Mouse (Mus musculus) testis, adult 2 months (tissue): ENCODE results near the gene Traf7.

Experiments
- CTCF ChIP-seq: fragments of 200-500 bp; IDR thresholded peaks from 2 replicates; pipeline ENCODE4 v1.5.1; 2012; ENCODE audit warnings: low read depth, mild to moderate bottlenecking, inconsistent platforms, low read length, moderate library complexity; ENCODE audit not compliant: control insufficient read depth, insufficient read depth, insufficient replicate concordance
- POLR2A ChIP-seq: fragments of 200-500 bp; IDR thresholded peaks from 2 replicates; pipeline ENCODE4 v1.6.1; 2012; ENCODE audit warnings: low read depth, mild to moderate bottlenecking, inconsistent platforms, low read length, moderate library complexity; ENCODE audit not compliant: control insufficient read depth

DNA sequence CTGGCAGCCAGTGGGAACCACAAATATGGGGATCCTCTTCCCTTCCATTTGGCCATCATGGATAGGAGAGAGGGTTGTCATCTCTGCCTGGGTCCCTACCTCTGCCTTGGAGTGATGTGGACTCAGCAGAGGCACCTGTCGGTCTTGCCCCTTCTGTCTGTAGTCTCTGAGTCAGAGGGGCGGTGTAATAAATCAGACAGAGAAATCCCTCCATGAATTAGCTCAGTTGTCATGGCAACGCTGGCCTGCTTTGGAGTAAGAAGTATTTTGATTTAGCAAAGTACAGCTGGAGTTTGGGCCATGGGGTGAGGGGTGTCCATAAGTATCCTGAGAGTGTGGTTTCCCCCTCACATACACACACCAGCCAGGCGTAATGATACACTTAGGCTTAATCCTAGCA, 37.3 kb downstream of the Traf7 start:
- no peak for TF ChIP-seq CTCF
- no peak for TF ChIP-seq POLR2A
